Mouse (Mus musculus) embryonic facial prominence, embryonic 14.5 days (tissue): ENCODE results near the gene Slc22a14. TPM values are rescaled to one million over a fixed set of nuclear protein-coding genes. Genes with fewer than 3 reads are reported as not detected.

ENCODE experiments used
- ATAC-seq: fragments of 200-750 bp; cut with Nextera tagmentation; 2 replicates; pipeline ENCODE4 v1.8.0; 2017; ENCODE audit warnings: low read depth, moderate number of reproducible peaks, moderate TSS enrichment
- DNase-seq: peaks from one replicate; pipeline ENCODE4 v3.0.0-alpha.2; 2015; ENCODE audit warnings: low spot score
- H3K27ac ChIP-seq: fragments of 300-500 bp; sonication (generic); replicated peaks from 2 replicates; pipeline ENCODE4 v1.5.1; 2014; ENCODE audit warnings: low read depth, mild to moderate bottlenecking, low read length, moderate library complexity
- H3K27me3 ChIP-seq: fragments of 300-500 bp; sonication (generic); replicated peaks from 2 replicates; pipeline ENCODE4 v1.6.1; 2014; ENCODE audit warnings: low read length; ENCODE audit not compliant: control insufficient read depth, insufficient read depth
- H3K36me3 ChIP-seq: fragments of 300-500 bp; sonication (generic); 2 replicates; pipeline ENCODE4 v1.6.1; 2014; ENCODE audit warnings: low read length, mixed read lengths; ENCODE audit not compliant: control insufficient read depth, insufficient read depth
- H3K4me1 ChIP-seq: fragments of 300-500 bp; sonication (generic); 2 replicates; pipeline ENCODE4 v1.6.1; 2014; ENCODE audit warnings: antibody characterized with exemption, low read length; ENCODE audit not compliant: control insufficient read depth, insufficient read depth
- H3K4me2 ChIP-seq: fragments of 300-500 bp; sonication (generic); 2 replicates; pipeline ENCODE4 v1.6.1; 2014; ENCODE audit warnings: low read depth, mild to moderate bottlenecking, low read length, moderate library complexity, mixed read lengths
- H3K4me3 ChIP-seq: fragments of 300-500 bp; sonication (generic); 2 replicates; pipeline ENCODE4 v1.5.1; 2014; ENCODE audit warnings: low read depth, mild to moderate bottlenecking, low read length
- H3K9ac ChIP-seq: fragments of 300-500 bp; sonication (generic); 2 replicates; pipeline ENCODE4 v1.6.1; 2014; ENCODE audit warnings: low read depth, mild to moderate bottlenecking, low read length, moderate library complexity, mixed read lengths
- H3K9me3 ChIP-seq: fragments of 300-500 bp; sonication (generic); 2 replicates; pipeline ENCODE4 v1.6.1; 2016; ENCODE audit warnings: low read length; ENCODE audit not compliant: control insufficient read depth
- WGBS: fragments of 180-500 bp; shearing (Covaris S2); extraction: QIAGEN DNeasy Blood & Tissue Kit; methylation state at CpG from one replicate; pipeline ENCODE4 v1.1.7; 2014; 5-methylcytosine and 5-hydroxymethylcytosine counted together
- polyA plus RNA-seq: library from polyadenylated mRNA; unstranded; fragments of >200 nt; fragmentation: Nextera tagmentation; extraction: Ambion mirVana; gene quantifications from 2 replicates; pipeline ENCODE4 v1.2.1, GENCODE M21; 2014

Slc22a14 gene
- polyA plus RNA-seq, 1 experiment from 2014 or later = not detected

DNA sequence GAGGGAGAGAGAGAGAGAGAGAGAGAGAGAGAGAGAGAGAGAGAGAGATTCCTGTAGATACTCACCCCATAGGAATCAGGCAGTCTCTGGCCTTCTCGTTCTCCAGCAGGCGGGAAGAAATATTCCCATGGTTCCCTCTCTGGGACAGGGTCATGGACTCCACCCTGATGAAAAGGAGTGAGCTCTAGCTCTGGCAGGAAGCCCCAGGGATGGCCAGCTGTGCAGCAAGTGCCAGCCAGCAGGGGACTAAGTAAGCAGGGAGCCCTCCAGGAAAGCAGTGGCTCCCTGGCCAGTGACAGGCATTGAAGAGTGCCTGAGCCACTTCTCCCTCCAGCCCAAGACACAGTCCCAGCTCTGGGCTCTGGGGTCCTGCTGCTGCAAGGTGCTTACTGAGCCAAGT is 213.6 kb downstream of the Slc22a14 start:
- Histone ChIP-seq H3K9me3 (no peaks in the 10 kb centered on the region), H3K27ac (no peak overlapping the region), H3K27me3 (peaks cover 11% of the 10 kb centered on the region; the same call in 1 of the 2 replicates), H3K4me3 (no peak overlapping the region), H3K36me3 (no peaks in the 10 kb centered on the region), H3K4me1 (no peaks in the 10 kb centered on the region), H3K4me2 (no peak overlapping the region), H3K9ac (no peak overlapping the region)
- WGBS = 46% methylated on average over 2 of the region's 2 CpGs
- ATAC-seq (no peak), DNase-seq (no peak)

DNA sequence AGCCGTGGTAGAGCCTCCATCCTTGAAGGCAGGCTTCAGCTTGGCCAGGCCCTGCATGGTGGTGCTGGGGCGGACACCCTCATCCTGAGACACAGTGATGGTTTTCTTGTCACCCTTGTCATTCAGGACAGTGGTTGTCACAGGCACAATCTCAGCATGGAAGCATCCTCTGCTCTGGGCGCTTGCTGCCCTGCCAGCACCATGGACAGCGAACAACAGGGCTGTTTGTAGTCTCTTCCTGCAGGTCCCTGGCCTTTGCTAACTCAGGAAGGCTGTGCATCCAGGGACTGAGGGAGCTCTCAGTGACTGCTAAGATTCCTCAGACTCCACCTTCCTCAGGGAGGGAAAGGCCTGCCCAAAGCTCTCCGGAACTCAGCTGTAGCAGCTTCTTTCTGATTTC is 215.8 kb downstream of the Slc22a14 start:
- Histone ChIP-seq H3K4me2 (no peak overlapping the region), H3K4me1 (no peaks in the 10 kb centered on the region), H3K9ac (no peak overlapping the region), H3K9me3 (no peaks in the 10 kb centered on the region), H3K36me3 (no peaks in the 10 kb centered on the region), H3K4me3 (no peak overlapping the region), H3K27ac (no peak overlapping the region), H3K27me3 (no peaks in the 10 kb centered on the region)
- 16% methylated on average over 5 of the region's 5 CpGs for WGBS
- DNase-seq (peak; percentile 86), ATAC-seq (no peak)

DNA sequence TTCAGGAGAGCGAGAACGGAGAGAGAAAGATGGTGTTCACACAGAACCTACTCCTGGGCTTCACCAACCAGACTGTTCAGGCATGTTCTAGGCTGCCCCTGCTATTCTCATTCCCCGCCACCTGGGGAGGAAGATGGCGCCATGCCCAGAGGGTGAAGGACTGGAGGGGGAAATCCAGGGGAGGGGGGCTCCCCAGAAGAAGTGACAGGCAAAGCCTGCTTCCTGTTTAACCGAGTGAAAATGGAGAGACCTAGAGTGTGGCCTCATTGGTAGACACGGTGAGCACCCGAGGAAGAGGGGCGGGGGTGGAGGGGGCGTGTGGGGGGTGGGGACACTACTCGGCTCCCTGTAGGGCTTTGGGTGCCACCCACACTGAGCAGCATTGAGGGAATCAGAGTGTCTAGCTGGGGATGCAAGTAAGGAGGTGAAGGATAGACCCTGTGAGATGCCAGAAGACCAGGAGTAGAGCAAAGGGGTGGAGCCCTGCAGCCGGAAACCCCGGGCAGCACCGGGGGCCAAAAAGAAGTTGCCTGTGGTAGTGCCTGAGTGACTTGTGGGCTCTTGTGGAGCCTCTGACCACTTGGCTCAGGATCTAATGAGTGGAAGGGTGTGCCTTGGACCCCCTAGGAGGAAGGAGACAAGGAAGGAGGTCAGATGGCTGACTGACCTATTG is 219.1 kb downstream of the Slc22a14 start:
- H3K4me1 ChIP-seq = no peaks in the 10 kb centered on the region
- 71% methylated on average over 13 of the region's 13 CpGs for WGBS
- H3K9me3 ChIP-seq = no peaks in the 10 kb centered on the region

DNA sequence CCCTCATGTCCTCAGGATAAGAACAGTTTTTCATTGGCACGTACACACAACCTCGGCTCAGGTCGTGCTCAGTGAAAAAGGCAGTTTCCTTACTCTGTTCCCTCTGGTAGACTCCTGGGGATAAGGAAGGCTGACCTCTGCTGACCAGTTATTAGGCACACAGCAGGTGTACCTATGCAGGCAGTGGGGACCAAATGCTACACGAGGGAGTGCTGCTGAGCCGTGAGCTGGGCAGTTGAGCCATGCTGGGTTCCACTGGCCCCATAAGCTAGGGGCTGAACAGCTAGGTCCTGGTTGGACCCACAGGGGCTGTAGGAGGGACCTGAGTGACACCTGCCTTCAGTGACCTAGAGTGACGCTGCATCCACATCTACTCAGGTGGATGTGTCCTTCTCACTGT is 219.7 kb downstream of the Slc22a14 start:
- H3K4me3 ChIP-seq = no peak overlapping the region
- DNase-seq (no peak), ATAC-seq (no peak)
- no peak overlapping the region for H3K4me2 ChIP-seq
- H3K27me3 ChIP-seq = no peaks in the 10 kb centered on the region
- H3K27ac ChIP-seq = no peak overlapping the region
- H3K9me3 ChIP-seq = no peaks in the 10 kb centered on the region
- no peaks in the 10 kb centered on the region for H3K4me1 ChIP-seq
- WGBS = 60% methylated on average over 6 of the region's 6 CpGs
- H3K36me3 ChIP-seq = no peaks in the 10 kb centered on the region
- H3K9ac ChIP-seq = no peak overlapping the region

More for the DNA sequence above, 219.1 kb downstream of the Slc22a14 start:
- Histone ChIP-seq H3K9ac (no peak overlapping the region), H3K27me3 (no peaks in the 10 kb centered on the region), H3K27ac (no peak overlapping the region), H3K4me3 (no peak overlapping the region), H3K36me3 (no peaks in the 10 kb centered on the region), H3K4me2 (no peak overlapping the region)
- no peak for DNase-seq
- no peak; the same call in 1 of the 2 replicates for ATAC-seq

DNA sequence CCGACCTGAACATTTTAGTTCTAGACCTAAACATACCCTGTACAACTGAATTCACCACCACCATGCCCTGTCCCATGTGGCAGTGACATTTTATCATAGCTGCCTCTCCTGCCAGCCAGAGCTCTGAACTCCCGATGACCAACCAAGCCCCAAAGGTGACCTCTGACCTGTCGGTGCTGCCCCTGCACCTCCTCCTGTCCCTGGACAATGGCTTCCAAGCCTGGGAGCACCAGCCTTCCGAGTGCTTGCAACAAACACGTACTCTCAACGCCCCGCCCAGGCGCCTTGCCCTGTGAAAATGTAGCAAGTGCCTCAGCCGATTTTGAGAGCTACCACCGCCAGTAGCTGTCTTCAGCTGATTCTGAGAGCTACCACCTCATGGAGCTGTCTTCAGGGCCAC is 220.2 kb downstream of the Slc22a14 start:
- Histone ChIP-seq H3K27me3 (no peaks in the 10 kb centered on the region), H3K9ac (no peak overlapping the region), H3K4me2 (no peak overlapping the region), H3K9me3 (no peaks in the 10 kb centered on the region), H3K27ac (no peak overlapping the region), H3K4me3 (no peak overlapping the region), H3K4me1 (no peaks in the 10 kb centered on the region), H3K36me3 (no peaks in the 10 kb centered on the region)
- 55% methylated on average over 10 of the region's 10 CpGs for WGBS
- ATAC-seq (no peak), DNase-seq (no peak)

DNA sequence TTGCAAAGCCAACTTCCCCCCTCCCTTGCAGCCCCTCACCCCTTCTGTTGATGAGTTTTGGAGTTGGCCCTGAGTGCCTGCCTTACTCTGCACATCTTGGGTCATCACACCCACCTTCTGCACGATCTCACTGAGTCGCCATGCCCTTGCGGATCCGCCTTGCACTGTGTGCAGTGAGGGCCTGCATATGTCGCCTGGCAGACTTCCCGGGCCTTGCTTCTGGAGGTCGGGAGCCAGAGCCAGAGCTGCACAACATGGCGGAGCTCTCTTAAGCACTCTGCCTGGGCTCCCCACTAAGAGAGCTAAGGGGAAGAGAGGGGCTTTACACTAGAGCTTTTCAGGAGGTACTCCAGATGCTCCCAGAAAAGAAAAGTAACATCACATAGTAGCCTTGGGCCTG is 220.7 kb downstream of the Slc22a14 start:
- Histone ChIP-seq H3K27ac (no peak overlapping the region), H3K9me3 (no peaks in the 10 kb centered on the region), H3K36me3 (no peaks in the 10 kb centered on the region), H3K4me3 (no peak overlapping the region), H3K4me1 (no peaks in the 10 kb centered on the region), H3K27me3 (no peaks in the 10 kb centered on the region), H3K4me2 (no peak overlapping the region), H3K9ac (no peak overlapping the region)
- DNase-seq (no peak), ATAC-seq (no peak)
- 82% methylated on average over 8 of the region's 8 CpGs for WGBS

DNA sequence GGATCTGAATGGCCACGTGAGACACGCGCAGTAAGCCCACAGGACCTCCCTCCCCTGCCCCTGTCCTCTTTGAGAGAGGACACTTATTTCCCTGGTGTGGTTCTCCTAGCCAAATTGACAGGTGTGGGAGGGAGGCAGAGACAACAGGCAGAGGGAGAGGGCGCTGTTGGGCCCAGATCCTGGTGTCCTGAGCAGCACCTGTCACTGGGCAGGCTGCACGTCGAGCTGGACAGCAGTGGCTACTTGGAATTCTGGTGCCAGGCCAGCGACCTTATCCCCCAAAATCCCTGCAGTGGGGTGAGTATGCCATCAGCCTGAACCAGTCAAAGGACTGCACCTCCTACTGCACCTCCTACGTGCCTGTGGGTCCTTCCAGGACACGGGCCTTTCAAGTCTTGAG is 222.0 kb downstream of the Slc22a14 start:
- ATAC-seq (no peak), DNase-seq (no peak)
- 73% methylated on average over 9 of the region's 9 CpGs for WGBS
- no peaks in the 10 kb centered on the region for H3K36me3 ChIP-seq
- H3K4me1 ChIP-seq = no peaks in the 10 kb centered on the region
- no peaks in the 10 kb centered on the region for H3K27me3 ChIP-seq
- no peak overlapping the region for H3K27ac ChIP-seq
- H3K9ac ChIP-seq = no peak overlapping the region
- no peak overlapping the region for H3K4me2 ChIP-seq
- no peak overlapping the region for H3K4me3 ChIP-seq
- no peaks in the 10 kb centered on the region for H3K9me3 ChIP-seq

DNA sequence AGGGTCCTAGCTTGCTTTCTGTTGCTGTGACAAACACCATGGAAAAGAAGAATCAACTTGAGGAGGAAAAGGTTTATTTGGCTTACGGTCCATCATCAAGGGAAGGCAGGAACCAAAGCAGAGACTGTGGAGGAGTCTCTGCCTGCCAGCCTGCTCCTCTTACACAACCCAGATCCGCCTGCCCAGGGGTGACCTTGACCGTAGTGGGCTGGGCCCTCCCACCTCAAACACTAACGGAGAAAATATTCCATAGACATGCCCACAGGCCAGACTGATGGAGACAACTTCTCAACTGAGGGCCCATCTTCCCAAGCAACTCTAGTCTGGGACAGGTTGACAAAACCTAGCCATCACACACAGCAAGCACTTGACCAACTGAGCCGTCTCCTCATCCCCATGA is 223.3 kb downstream of the Slc22a14 start:
- no peak overlapping the region for H3K4me2 ChIP-seq
- H3K36me3 ChIP-seq = no peaks in the 10 kb centered on the region
- H3K4me3 ChIP-seq = no peak overlapping the region
- ATAC-seq = no peak
- H3K9me3 ChIP-seq = no peaks in the 10 kb centered on the region
- H3K27me3 ChIP-seq = no peaks in the 10 kb centered on the region
- H3K27ac ChIP-seq = no peak overlapping the region
- WGBS = 81% methylated on average over 5 of the region's 5 CpGs
- DNase-seq = no peak
- H3K4me1 ChIP-seq = no peaks in the 10 kb centered on the region
- no peak overlapping the region for H3K9ac ChIP-seq

DNA sequence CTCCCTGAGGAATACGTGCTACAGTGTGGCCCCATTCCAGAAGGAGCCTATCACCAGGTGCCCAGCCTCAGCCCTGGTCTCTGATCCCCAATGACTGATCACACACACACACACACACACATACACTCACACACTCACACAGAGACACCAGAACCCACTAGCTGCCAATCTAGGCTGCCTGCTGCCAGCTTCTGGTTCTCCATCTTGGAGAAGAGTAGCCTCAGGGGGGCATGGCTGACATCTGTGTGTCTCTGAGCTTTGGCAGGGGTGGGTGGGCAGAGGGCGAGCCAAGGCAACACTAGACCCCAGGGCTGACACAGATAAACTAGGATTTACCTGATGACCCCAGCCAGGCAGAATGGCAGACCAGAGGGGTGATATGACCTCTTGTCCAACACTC is 226.5 kb downstream of the Slc22a14 start:
- no peaks in the 10 kb centered on the region for H3K36me3 ChIP-seq
- H3K4me1 ChIP-seq = no peaks in the 10 kb centered on the region
- H3K27ac ChIP-seq = no peak overlapping the region
- DNase-seq = no peak
- no peak for ATAC-seq
- H3K4me2 ChIP-seq = no peak overlapping the region
- no peaks in the 10 kb centered on the region for H3K27me3 ChIP-seq
- no peaks in the 10 kb centered on the region for H3K9me3 ChIP-seq
- H3K4me3 ChIP-seq = no peak overlapping the region
- no peak overlapping the region for H3K9ac ChIP-seq
- WGBS = 64% methylated on average over 2 of the region's 2 CpGs
